12 mouse cellular contexts compared by ENCODE assay signal in the genomic region with DNA sequence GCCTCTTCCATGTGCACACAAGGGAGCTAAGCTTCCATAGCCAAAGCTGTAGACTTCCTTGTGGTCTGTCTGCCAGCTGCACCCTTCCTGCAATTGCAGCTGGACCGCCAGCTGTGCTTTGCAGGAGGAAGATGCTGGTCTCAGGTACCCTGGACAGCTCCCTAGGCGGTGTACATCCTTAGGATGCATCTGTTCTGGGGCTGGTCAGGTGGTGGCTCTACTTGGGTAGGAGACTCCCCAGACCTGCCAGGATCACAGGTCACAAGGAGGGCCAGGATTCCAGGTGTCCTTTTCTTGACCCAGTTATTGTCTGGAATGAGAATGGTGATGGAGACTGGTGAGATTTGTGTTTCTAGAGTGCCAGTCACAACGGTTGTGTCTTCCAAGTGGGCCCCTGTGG. TPM values are rescaled to one million over a fixed set of nuclear protein-coding genes. Genes with fewer than 3 reads are reported as not detected.
DNase-seq lines count a peak whose midpoint lies in the region; ATAC-seq lines count a peak whose summit lies in the region.
"Had no signal": no experiment of that assay in that cellular context is flagged by ENCODE, and none has a peak within 500 bp of the region (broad histone marks: within the 10 kb centered on the region; RNA-seq: fewer than 3 reads in every experiment).

No protein-coding gene starts in this region.

- no peak overlapping the region for H3K27ac ChIP-seq in heart, embryonic 11.5 days (ENCODE audit: low read depth, low read length)
- no peak overlapping the region for H3K27ac ChIP-seq in neural tube, embryonic 15.5 days (replicated peaks)
- no peak overlapping the region for H3K27ac ChIP-seq in embryonic facial prominence, embryonic 10.5 days (replicated peaks)
- H3K27ac ChIP-seq: gastrocnemius, adult 2 months; intestine, embryonic 15.5 days; liver, embryonic 13.5 days had no signal

- 31% methylated on average over 3 of the region's 3 CpGs for WGBS in heart, embryonic 11.5 days (ENCODE audit: insufficient replicate concordance)
- 31% methylated on average over 3 of the region's 3 CpGs for WGBS in neural tube, embryonic 15.5 days
- 30% methylated on average over 3 of the region's 3 CpGs for WGBS in embryonic facial prominence, embryonic 10.5 days

- peak; percentile 67 for DNase-seq in heart, adult 11 months
- DNase-seq in neural tube, embryonic 10.5 days (ENCODE audit: extremely low spot score, low spot score): peak; percentile 36
- peak; percentile 67 for DNase-seq in embryonic facial prominence, embryonic 10.5 days (ENCODE audit: low spot score)
- peak; percentile 9 for DNase-seq in testis, postnatal 14 days (ENCODE audit: low spot score)
- DNase-seq in lung, adult 18-20 months: no peak
- DNase-seq: gastrocnemius, adult 2 months; liver, embryonic 13.5 days had no signal

- H3K4me1 ChIP-seq in heart, embryonic 11.5 days (ENCODE audit: control insufficient read depth, insufficient read depth, low read length): peaks cover 5% of the 10 kb centered on the region; the same call in 1 of the 2 replicates
- H3K4me1 ChIP-seq in neural tube, embryonic 15.5 days: peaks cover 26% of the 10 kb centered on the region
- peaks cover 24% of the 10 kb centered on the region for H3K4me1 ChIP-seq in embryonic facial prominence, embryonic 10.5 days
- H3K4me1 ChIP-seq: liver, embryonic 13.5 days had no signal

- H3K4me2 ChIP-seq in heart, embryonic 11.5 days: no peak overlapping the region
- no peak overlapping the region for H3K4me2 ChIP-seq in neural tube, embryonic 15.5 days
- H3K4me2 ChIP-seq: intestine, embryonic 15.5 days; liver, embryonic 13.5 days had no signal

- no peak for ATAC-seq in heart, embryonic 11.5 days (replicated peaks; ENCODE audit: insufficient number of reproducible peaks, low FRiP score, low TSS enrichment)
- no peak for ATAC-seq in neural tube, embryonic 15.5 days (ENCODE audit: low FRiP score)
- no peak for ATAC-seq in megakaryocyte-erythroid progenitor cell, adult 5-6 weeks (replicated peaks; ENCODE audit: low FRiP score, low TSS enrichment, poor library complexity, severe bottlenecking)
- ATAC-seq: intestine, embryonic 15.5 days had no signal

- H3K9me3 ChIP-seq in heart, embryonic 11.5 days (replicated peaks; ENCODE audit: control insufficient read depth, low read length): no peaks in the 10 kb centered on the region
- H3K9me3 ChIP-seq in neural tube, embryonic 15.5 days (replicated peaks): no peaks in the 10 kb centered on the region
- no peaks in the 10 kb centered on the region for H3K9me3 ChIP-seq in embryonic facial prominence, embryonic 10.5 days
- H3K9me3 ChIP-seq: intestine, embryonic 15.5 days; liver, embryonic 13.5 days had no signal

- H3K36me3 ChIP-seq in heart, embryonic 11.5 days (ENCODE audit: control insufficient read depth, insufficient read depth, low read length): no peaks in the 10 kb centered on the region
- H3K36me3 ChIP-seq in neural tube, embryonic 15.5 days: no peaks in the 10 kb centered on the region
- H3K36me3 ChIP-seq in embryonic facial prominence, embryonic 10.5 days (replicated peaks): no peaks in the 10 kb centered on the region
- H3K36me3 ChIP-seq: intestine, embryonic 15.5 days; liver, embryonic 13.5 days had no signal

- H3K9ac ChIP-seq in heart, embryonic 11.5 days (ENCODE audit: low read depth, low read length): no peak overlapping the region
- no peak overlapping the region for H3K9ac ChIP-seq in neural tube, embryonic 15.5 days (replicated peaks)
- H3K9ac ChIP-seq: intestine, embryonic 15.5 days; liver, embryonic 13.5 days had no signal

- H3K27me3 ChIP-seq in heart, embryonic 11.5 days (ENCODE audit: control insufficient read depth, insufficient read depth, low read length): peaks cover 68% of the 10 kb centered on the region
- H3K27me3 ChIP-seq in neural tube, embryonic 15.5 days (replicated peaks): peaks cover 33% of the 10 kb centered on the region
- H3K27me3 ChIP-seq in embryonic facial prominence, embryonic 10.5 days (replicated peaks; ENCODE audit: low read depth, poor library complexity, severe bottlenecking): peaks cover 78% of the 10 kb centered on the region

- H3K4me3 ChIP-seq in heart, embryonic 11.5 days (ENCODE audit: low read depth, low read length): no peak overlapping the region
- H3K4me3 ChIP-seq in neural tube, embryonic 15.5 days (replicated peaks): no peak overlapping the region
- H3K4me3 ChIP-seq in embryonic facial prominence, embryonic 10.5 days: no peak overlapping the region
- H3K4me3 ChIP-seq: gastrocnemius, adult 2 months; intestine, embryonic 15.5 days; liver, embryonic 13.5 days; megakaryocyte, embryonic 14.5 days had no signal

RNA-seq across cellular contexts. Expression of gene Grid1, which starts 3.6 kb away (rescaled TPM):
- polyA plus RNA-seq in heart, embryonic 11.5 days (2014; fragmentation: Nextera tagmentation; extraction: Ambion mirVana): 0.57 and 0.80 TPM in 2 replicates
- polyA plus RNA-seq in neural tube, embryonic 15.5 days (2015; fragmentation: Nextera tagmentation; extraction: Ambion mirVana): 7.2 and 8.3 TPM in 2 replicates
- polyA plus RNA-seq in embryonic facial prominence, embryonic 10.5 days (2016; fragmentation: Nextera tagmentation; extraction: Ambion mirVana): 0.20 and 0.31 TPM in 2 replicates
- total RNA-seq in megakaryocyte-erythroid progenitor cell, adult 5-6 weeks (2014; fragmentation: Nextera tagmentation): not detected in 2 replicates
- total RNA-seq in megakaryocyte-erythroid progenitor cell, adult 5-6 weeks (2017): not detected in 2 replicates
- total RNA-seq: gastrocnemius, adult 2 months had no signal

Comparison
In these comparisons a context has a peak if more than half of its experiments do, and no peak if none do; other contexts are left out.
1. DNase-seq: peak in heart, adult 11 months (single experiment), neural tube, embryonic 10.5 days (single experiment), embryonic facial prominence, embryonic 10.5 days (single experiment) and testis, postnatal 14 days (single experiment); none in lung, adult 18-20 months (0 of 2).